Mouse (Mus musculus) heart, adult 11 months (tissue): ENCODE results near the gene Tjp3.

Experiments used
- DNase-seq: peaks from one replicate; pipeline ENCODE4 v3.0.0; 2022

The Tjp3 gene

GRCm38 (mm10) chr10:81297246-81297645 lies 5.9 kb upstream of the Tjp3 start:
- DNase-seq, result peak; percentile 94

DNA sequence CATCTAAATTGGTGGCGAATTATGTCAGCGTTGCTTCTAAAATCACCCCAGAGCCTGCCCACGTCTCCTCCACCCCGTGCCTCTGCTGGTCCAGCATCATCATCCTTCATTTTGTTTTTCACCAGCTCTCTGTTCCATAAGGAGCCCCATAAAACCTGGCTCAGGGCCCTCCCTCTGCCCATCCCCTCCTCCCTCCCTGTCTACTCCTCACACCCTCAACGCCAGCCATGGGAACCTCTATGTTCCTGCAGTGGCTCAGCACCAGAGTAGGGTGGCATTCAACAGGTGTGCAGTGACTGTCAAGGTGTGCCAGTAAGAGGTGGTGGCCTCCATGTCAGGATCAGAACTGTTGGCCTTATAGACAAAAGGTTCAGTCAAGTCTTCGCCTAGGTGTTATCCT lies 3.8 kb upstream of the Tjp3 start:
- DNase-seq, result no peak

GRCm38 (mm10) chr10:81294442-81294841 lies 3.1 kb upstream of the Tjp3 start:
- peak; percentile 93 for DNase-seq

- peak; percentile 95 for DNase-seq
Observed at GRCm38 (mm10) chr10:81293334-81294030, 2.1 kb upstream of the Tjp3 start.

GRCm38 (mm10) chr10:81292554-81293333 lies 1.4 kb upstream of the Tjp3 start, which contains the start of gene Pip5k1c:
Pip5k1c (plus strand) TSS chr10:81292963.
- DNase-seq, result peak; percentile 100

- no peak for DNase-seq
Observed at GRCm38 (mm10) chr10:81290698-81291460, 502 bp downstream of the Tjp3 start.

- DNase-seq, result no peak
Observed at GRCm38 (mm10) chr10:81289811-81290210, 1.6 kb downstream of the Tjp3 start.

- DNase-seq, result peak; percentile 97
Observed at GRCm38 (mm10) chr10:81289278-81289677, 2.1 kb downstream of the Tjp3 start.

DNA sequence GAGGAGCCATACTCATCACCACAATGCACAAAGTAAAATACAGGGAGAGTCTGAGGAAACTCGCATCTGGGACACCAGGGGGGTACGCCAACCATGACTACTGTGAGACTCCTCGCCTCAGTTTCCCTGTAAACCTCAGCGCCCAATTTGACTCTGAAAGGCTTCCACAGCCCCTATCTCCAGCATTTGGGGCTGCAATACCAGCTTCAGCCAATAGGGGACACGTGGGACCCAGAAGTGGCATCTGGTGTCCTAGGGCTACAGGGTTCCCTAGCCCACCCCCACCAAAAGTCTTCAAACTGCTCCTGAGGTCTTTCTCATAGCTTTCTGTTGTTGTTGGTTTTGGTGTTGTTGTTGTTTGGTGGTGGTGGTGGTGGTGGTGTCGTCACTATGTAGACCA lies 2.8 kb downstream of the Tjp3 start:
- no peak for DNase-seq

GRCm38 (mm10) chr10:81287513-81288157 lies 3.7 kb downstream of the Tjp3 start:
- peak; percentile 92 for DNase-seq

DNA sequence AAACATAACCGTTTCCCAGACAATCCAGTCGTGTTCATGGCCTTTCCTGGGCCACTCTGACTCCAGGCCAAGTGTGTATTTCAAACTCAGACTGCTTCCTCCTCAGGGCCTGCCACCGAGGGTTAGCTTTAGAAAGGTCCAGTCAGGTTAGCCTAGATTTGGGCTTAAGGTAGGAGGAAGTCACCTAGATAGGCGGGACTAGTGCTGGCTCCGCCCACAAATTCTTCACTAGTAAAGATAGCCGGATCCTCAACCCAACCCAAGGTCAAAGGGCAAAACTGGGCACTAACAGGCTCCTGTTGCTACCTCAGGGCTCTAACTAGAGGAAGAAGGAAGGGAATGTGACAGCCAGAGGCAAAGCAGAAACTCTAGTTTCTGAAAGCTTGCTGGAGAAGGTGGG lies 4.8 kb downstream of the Tjp3 start:
- DNase-seq, result no peak

- peak; percentile 98 for DNase-seq
Observed at GRCm38 (mm10) chr10:81285694-81286450, 5.5 kb downstream of the Tjp3 start.

GRCm38 (mm10) chr10:81284719-81285118 lies 6.7 kb downstream of the Tjp3 start:
- DNase-seq, result no peak

DNA sequence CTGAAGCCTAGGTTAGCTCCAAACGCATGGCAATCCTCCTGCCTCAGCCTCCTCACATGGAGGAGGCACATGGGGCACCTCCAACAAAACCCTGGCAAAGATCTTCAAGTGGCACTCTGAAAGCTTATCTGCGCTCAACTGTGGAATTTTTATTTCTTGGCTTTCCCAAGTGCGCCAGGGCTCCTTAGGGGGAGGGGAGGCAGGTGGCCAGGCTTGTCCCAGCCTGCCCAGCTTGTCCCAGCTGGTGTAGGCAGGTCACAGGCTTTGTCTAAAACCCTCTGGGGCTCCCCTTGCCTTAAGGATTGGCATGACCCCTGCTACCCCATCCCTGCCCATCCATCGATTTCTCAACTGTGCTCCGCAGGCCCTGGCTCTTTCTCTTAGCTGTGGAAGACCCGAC lies 7.2 kb downstream of the Tjp3 start:
- DNase-seq, result no peak

DNA sequence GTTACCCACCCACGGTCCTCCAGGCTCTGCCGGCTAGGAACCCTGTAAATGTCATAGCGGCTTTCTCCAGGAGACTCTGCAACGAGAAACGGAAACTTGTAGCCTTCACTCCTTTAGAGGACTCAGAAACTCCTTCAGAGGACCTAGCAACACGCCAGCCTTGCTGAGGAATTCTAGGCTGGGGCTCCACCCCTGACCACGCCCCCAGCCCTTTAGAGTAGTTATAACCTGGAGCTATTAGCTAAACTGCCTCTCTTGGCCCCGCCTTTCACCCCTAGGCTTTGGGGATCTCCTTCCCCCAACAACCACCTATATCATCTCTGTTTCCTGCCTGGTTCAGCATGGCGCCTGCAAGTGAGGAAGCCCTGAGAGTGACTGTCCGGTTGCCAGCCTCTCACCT lies 11.9 kb downstream of the Tjp3 start:
- no peak for DNase-seq

- DNase-seq, result no peak
Observed at GRCm38 (mm10) chr10:81277676-81278075, 13.7 kb downstream of the Tjp3 start.

GRCm38 (mm10) chr10:81273842-81274241 lies 17.5 kb downstream of the Tjp3 start:
- no peak for DNase-seq

- peak; percentile 90 for DNase-seq
Observed at GRCm38 (mm10) chr10:81272356-81272755, 19.0 kb downstream of the Tjp3 start.

- DNase-seq, result peak; percentile 95
Observed at GRCm38 (mm10) chr10:81268643-81269412, 22.6 kb downstream of the Tjp3 start.

DNA sequence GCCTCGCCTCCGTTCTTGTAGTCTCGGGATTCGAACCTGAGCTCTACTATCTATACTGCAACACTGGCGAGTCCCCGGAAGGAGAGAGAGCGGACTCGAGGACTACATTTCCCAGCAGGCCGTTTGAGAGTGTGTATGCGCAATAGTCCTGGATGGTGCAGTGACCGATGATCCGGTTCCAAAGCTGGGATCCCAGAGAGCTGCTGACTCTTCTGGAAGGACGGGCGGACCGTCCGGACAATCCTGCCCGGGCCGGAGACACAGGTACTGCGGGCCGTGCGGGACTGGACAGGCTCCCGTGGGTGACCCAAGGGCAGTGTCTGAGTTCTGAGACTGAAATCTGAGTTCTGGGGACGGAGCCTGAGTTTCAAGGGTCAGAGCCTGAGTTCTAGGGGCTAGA lies 23.3 kb downstream of the Tjp3 start:
- DNase-seq, result peak; percentile 99
